Mouse (Mus musculus) liver, adult 2 months (tissue): ENCODE measurements around the gene Mapk8ip3.
"Not testable (repeated sequence)": the region's sequence is repeated elsewhere in the genome, so short reads cannot be mapped to it uniquely, and the experiment has no call there.

Experiments
- CTCF ChIP-seq: fragments of 200-500 bp; IDR thresholded peaks from 2 replicates; pipeline ENCODE4 v1.5.1; 2011; ENCODE audit warnings: low read depth, low read length, control low read depth
- POLR2A ChIP-seq: fragments of 200-500 bp; IDR thresholded peaks from 2 replicates; pipeline ENCODE4 v1.6.1; 2011; ENCODE audit warnings: low read length, control low read depth; ENCODE audit not compliant: insufficient read depth; ENCODE audit errors: extremely low read depth

GRCm38 (mm10) chr17:24943589-24943988, 6.8 kb upstream of the Mapk8ip3 start:
- not testable (repeated sequence) for TF ChIP-seq CTCF, POLR2A
